Mouse (Mus musculus) midbrain, embryonic 12.5 days (tissue): Measurements from ENCODE around the gene Nasp. TPM values are rescaled to one million over a fixed set of nuclear protein-coding genes. Genes with fewer than 3 reads are reported as not detected.

Source experiments
- ATAC-seq: fragments of 200-750 bp; cut with Nextera tagmentation; 2 replicates; pipeline ENCODE4 v1.8.0; 2017; ENCODE audit warnings: low read depth, moderate TSS enrichment, moderate library complexity; ENCODE audit not compliant: low FRiP score
- H3K27ac ChIP-seq: fragments of 300-500 bp; sonication (generic); replicated peaks from 2 replicates; pipeline ENCODE4 v1.5.1; 2016; ENCODE audit warnings: mild to moderate bottlenecking
- H3K27me3 ChIP-seq: fragments of 300-500 bp; sonication (generic); 2 replicates; pipeline ENCODE4 v1.6.1; 2016; ENCODE audit warnings: mild to moderate bottlenecking
- H3K36me3 ChIP-seq: fragments of 300-500 bp; sonication (generic); 2 replicates; pipeline ENCODE4 v1.6.1; 2016
- H3K4me1 ChIP-seq: fragments of 300-500 bp; sonication (generic); 2 replicates; pipeline ENCODE4 v1.6.1; 2016
- H3K4me2 ChIP-seq: fragments of 300-500 bp; sonication (generic); replicated peaks from 2 replicates; pipeline ENCODE4 v1.6.1; 2016; ENCODE audit warnings: mild to moderate bottlenecking, moderate library complexity
- H3K4me3 ChIP-seq: fragments of 300-500 bp; sonication (generic); 2 replicates; pipeline ENCODE4 v1.5.1; 2016; ENCODE audit warnings: mild to moderate bottlenecking
- H3K9ac ChIP-seq: fragments of 300-500 bp; sonication (generic); replicated peaks from 2 replicates; pipeline ENCODE4 v1.6.1; 2016; ENCODE audit warnings: mild to moderate bottlenecking, moderate library complexity
- H3K9me3 ChIP-seq: fragments of 300-500 bp; sonication (generic); 2 replicates; pipeline ENCODE4 v1.6.1; 2016; ENCODE audit warnings: mild to moderate bottlenecking
- WGBS: fragments of 180-500 bp; shearing (Covaris S2); methylation state at CpG from one replicate; pipeline ENCODE4 v1.1.7; 2016; 5-methylcytosine and 5-hydroxymethylcytosine counted together
- polyA plus RNA-seq: library from polyadenylated mRNA; unstranded; fragments of >200 nt; fragmentation: Nextera tagmentation; extraction: Ambion mirVana; gene quantifications from 2 replicates; pipeline ENCODE4 v1.2.1, GENCODE M21; 2016

Nasp gene
- polyA plus RNA-seq, 1 experiment from 2014 or later, result 229 TPM

DNA sequence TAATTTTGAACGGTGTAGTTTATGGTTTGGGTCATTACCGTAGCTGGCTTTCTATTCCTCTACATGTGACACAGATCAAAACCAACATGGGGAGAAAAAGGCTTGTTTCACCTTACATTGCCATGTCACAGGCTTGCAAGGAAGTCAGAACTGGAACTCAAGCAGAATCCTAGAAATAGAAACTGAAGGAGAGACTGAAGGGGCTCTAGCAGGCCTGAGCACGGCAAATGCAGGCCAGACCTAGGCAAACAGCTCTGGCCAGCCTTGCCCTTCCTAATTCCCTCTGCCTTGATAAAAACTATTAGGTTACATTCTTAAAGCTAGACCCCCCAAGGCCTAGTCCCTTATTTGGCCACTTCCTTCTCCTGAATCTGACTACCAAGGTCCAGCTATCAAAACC lies 27.9 kb upstream of the Nasp start:
- Histone ChIP-seq H3K9ac (no peak overlapping the region), H3K4me2 (no peak overlapping the region), H3K27me3 (no peaks in the 10 kb centered on the region), H3K4me3 (no peak overlapping the region), H3K9me3 (no peaks in the 10 kb centered on the region), H3K27ac (no peak overlapping the region), H3K4me1 (peaks cover 3% of the 10 kb centered on the region; the same call in 1 of the 2 replicates), H3K36me3 (no peaks in the 10 kb centered on the region)
- WGBS, result 76% methylated on average over 3 of the region's 3 CpGs
- ATAC-seq, result no peak

DNA sequence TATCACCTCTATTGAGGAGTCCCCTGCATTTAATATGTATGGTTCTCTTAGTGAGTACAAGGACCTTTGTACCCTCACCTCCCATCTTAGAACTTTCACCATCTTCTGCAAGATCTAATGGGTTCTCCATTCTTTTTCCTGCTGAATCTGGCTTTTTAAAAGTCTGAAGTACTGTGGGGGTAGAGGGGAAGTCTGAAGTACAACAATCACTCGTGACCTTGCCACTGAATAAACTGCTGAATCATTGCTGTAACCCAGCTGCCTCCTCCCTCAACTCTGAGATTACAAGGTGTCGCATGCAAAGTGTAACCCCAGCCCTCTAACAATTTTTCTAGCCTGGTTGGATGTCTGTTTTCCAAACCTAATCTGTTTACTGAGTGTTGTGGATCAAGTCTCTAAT lies 27.4 kb upstream of the Nasp start:
- ATAC-seq, result no peak
- H3K4me2 ChIP-seq, result no peak overlapping the region
- 77% methylated on average over 2 of the region's 2 CpGs for WGBS

DNA sequence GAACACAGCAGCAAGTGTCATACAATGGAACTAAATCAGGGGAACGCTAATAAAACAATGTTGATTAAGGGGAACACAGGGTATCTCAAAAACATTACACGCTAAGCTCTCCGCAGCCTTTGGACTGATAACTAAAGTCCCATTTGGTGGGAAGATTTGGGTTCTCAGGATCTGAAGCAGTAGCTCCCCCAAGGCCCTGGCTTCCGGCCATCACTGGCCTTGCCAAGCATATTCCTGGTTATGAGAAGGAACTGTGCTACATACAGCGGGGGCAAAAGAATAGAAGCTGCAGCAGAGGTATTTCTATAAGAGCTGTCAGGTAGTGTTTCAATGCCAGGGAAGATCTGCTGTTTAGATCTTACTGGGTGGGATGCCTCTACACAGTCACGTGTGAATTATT lies 25.5 kb upstream of the Nasp start:
- no peaks in the 10 kb centered on the region for H3K9me3 ChIP-seq
- peaks cover 24% of the 10 kb centered on the region for H3K4me1 ChIP-seq
- ATAC-seq, result no peak
- no peak overlapping the region for H3K27ac ChIP-seq
- peaks cover 9% of the 10 kb centered on the region; the same call in 1 of the 2 replicates for H3K36me3 ChIP-seq
- 92% methylated on average over 6 of the region's 6 CpGs for WGBS
- no peak overlapping the region for H3K9ac ChIP-seq
- no peaks in the 10 kb centered on the region for H3K27me3 ChIP-seq
- H3K4me2 ChIP-seq, result no peak overlapping the region
- H3K4me3 ChIP-seq, result no peak overlapping the region

More for the DNA sequence above, 27.4 kb upstream of the Nasp start:
- Histone ChIP-seq H3K9me3 (no peaks in the 10 kb centered on the region), H3K4me3 (no peak overlapping the region), H3K27me3 (no peaks in the 10 kb centered on the region), H3K27ac (no peak overlapping the region), H3K9ac (no peak overlapping the region), H3K36me3 (no peaks in the 10 kb centered on the region), H3K4me1 (peaks cover 7% of the 10 kb centered on the region)

DNA sequence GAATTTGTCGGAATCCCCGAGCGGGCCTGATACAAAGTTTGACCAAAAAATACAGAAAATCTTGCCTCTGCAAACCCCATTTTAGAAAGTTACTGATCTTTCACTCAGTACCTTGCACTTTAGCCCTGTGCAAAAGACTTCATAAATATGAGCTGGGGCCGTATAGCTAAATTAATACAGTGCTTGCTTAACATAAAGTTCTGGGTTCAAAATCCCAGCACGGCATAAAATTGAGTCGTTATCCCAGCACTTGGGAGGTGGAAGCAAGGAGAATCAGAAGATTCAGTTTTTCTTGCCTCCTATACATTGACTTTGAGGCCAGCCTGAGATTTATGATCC lies 24.0 kb upstream of the Nasp start:
- 10% methylated on average over 6 of the region's 6 CpGs for WGBS

DNA sequence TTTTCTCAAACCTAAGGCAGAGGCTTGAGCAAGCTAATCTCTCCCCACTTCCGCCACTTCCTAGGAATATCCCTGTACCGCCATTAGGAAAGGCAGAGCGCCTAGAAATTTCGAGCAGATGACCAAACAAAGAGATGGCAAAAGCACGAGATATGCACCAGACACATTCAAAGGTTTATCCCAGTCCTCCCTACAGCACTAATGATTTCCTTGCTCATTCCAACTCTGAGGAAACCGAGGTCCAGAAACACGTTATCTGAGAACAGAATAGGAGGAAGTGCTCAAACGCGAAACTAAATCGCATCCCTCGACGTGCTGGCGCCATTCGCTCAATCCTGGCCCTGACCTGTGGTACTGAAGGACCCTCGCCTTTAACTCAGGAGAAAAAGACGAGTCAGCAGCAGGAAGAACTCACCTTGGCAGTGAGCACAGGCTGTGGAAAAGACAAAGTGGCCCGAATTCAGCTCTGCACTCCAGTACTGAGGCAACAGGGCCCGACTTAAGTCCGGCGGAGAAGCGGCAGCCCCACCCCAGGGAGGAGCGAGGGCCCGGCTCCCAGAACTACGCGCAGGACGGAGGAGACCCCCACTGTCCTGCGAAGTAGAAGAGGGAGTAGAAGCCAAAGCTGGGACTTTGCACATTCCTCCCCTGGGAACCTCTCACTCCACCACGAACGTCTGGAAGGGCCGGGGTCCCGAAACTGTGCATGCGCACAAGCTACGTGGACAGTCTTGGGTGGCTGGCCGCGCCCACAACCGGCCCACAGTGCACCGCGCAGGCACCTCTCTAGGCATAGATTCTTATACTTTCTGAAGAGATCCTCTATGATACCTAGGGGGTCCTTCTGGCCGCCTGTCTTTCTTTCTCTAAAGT lies 23.4 kb upstream of the Nasp start, which contains the start of gene Akr1a1:
Gene Akr1a1 (minus strand): TSS at position 757 of the 873 bp plus-strand sequence.
- ATAC-seq, result peak; percentile 99
- H3K9ac ChIP-seq, result peak within 1 kb of the TSS; percentile 96
- peak within 1 kb of the TSS; percentile 79 for H3K27ac ChIP-seq
- WGBS, result under 1% methylated on average over 39 of the region's 39 CpGs
- H3K9me3 ChIP-seq, result no peaks in the 10 kb centered on the region
- peaks cover 19% of the 10 kb centered on the region for H3K36me3 ChIP-seq
- H3K27me3 ChIP-seq, result no peaks in the 10 kb centered on the region
- peak within 1 kb of the TSS; percentile 91 for H3K4me3 ChIP-seq
- peaks cover 36% of the 10 kb centered on the region for H3K4me1 ChIP-seq
- peak within 1 kb of the TSS; percentile 81 for H3K4me2 ChIP-seq

More for the DNA sequence above, 24.0 kb upstream of the Nasp start:
- Histone ChIP-seq H3K4me1 (peaks cover 36% of the 10 kb centered on the region), H3K4me2 (peak overlapping the region; percentile 81), H3K36me3 (peaks cover 19% of the 10 kb centered on the region), H3K27ac (no peak overlapping the region), H3K27me3 (no peaks in the 10 kb centered on the region), H3K4me3 (peak overlapping the region; percentile 91), H3K9ac (peak overlapping the region; percentile 62), H3K9me3 (no peaks in the 10 kb centered on the region)
- no peak; the same call in 1 of the 2 replicates for ATAC-seq

DNA sequence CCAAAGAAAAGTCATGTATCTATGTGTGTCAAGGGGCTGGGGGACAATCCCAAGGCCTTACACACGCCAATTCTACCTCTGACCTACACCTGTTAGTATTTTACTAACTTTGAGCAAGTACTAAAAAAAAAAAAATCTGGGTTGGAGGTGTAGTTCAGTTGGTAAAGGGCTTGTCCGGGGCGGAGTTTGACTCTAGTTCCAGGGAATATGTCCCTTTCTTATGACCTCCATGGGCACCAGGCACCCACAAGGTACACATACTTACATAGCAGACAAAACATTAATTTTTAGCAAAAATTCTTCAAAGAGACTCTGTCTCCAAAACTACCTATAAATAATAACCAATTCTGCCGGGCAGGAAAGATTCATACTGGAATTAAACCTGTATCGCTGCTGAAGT lies 22.6 kb upstream of the Nasp start:
- Histone ChIP-seq H3K27me3 (no peaks in the 10 kb centered on the region), H3K4me2 (peak overlapping the region; percentile 81), H3K9ac (peak overlapping the region; percentile 96), H3K27ac (peak overlapping the region; percentile 79), H3K9me3 (no peaks in the 10 kb centered on the region), H3K4me1 (peaks cover 36% of the 10 kb centered on the region), H3K4me3 (peak overlapping the region; percentile 91), H3K36me3 (peaks cover 25% of the 10 kb centered on the region)
- ATAC-seq, result no peak
- WGBS, result 45% methylated on average over 5 of the region's 5 CpGs

DNA sequence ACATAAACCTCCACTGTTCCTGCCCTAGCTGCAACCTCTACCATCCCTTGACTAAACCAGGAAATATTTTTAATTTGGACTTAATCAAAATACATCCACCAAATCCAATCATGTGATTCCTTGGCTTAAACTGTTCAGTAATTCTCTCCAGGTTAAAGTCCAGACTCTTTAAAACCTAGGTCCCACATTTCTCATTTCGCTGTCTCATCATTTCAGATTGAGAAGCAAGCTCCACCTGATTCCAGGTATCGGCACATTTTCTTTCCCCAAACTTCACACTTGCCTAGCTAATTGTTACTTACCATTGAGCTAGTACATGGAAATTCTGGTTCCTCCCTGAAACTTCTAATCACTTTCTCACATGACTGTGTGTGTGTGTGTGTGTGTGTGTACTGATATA lies 21.7 kb upstream of the Nasp start:
- Histone ChIP-seq H3K36me3 (peaks cover 26% of the 10 kb centered on the region), H3K4me1 (peaks cover 39% of the 10 kb centered on the region), H3K9ac (no peak overlapping the region), H3K9me3 (no peaks in the 10 kb centered on the region), H3K4me3 (peak overlapping the region; percentile 91; the same call in 1 of the 2 replicates), H3K27me3 (no peaks in the 10 kb centered on the region), H3K4me2 (peak overlapping the region; percentile 81), H3K27ac (no peak overlapping the region)
- WGBS, result 96% methylated on average over 2 of the region's 2 CpGs
- no peak for ATAC-seq

DNA sequence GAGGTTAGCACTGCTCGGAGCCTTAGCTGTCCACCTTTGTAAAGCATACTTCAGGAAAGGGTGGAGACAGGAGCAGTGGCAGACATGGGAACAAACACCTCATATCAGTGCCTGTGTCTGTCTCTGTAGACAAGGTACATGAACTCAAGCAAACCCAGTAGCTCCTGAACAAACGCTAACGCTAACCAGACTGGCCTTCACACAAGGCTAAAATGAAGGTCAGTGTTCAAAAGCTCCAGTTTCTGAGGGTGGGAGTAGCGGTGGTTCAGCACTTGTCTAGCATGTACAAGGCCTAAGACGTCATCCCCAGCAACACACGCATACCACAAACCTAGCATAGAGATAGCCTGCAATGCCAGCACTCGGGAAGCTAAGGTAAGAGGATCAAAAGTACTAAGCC lies 17.9 kb upstream of the Nasp start:
- Histone ChIP-seq H3K36me3 (peaks cover 55% of the 10 kb centered on the region), H3K4me1 (peaks cover 35% of the 10 kb centered on the region)

DNA sequence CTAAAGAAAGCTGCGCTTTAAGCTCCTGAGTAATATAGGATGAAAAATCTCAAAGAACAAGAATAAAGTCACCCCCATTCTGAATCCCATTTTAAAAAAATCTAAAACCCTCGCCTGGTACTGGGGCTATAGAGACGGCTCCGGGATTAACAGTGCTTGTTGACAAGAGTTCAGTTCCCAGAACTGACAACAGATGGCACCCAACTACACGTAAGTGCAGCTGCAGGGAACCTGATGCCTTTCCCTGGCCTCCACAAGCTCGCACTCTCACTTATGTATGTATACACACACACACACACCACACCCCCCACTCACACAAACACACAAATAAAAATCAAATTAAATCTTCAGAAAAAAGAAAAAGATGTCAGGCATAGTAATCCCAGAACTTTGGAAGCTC lies 16.6 kb upstream of the Nasp start:
- no peak overlapping the region for H3K4me2 ChIP-seq
- 68% methylated on average over 6 of the region's 6 CpGs for WGBS
- no peaks in the 10 kb centered on the region for H3K27me3 ChIP-seq
- no peaks in the 10 kb centered on the region for H3K9me3 ChIP-seq
- no peak for ATAC-seq
- H3K4me1 ChIP-seq, result peaks cover 24% of the 10 kb centered on the region
- H3K9ac ChIP-seq, result no peak overlapping the region
- H3K4me3 ChIP-seq, result no peak overlapping the region
- H3K27ac ChIP-seq, result no peak overlapping the region
- peaks cover 67% of the 10 kb centered on the region for H3K36me3 ChIP-seq

More for the DNA sequence above, 17.9 kb upstream of the Nasp start:
- H3K4me2 ChIP-seq, result no peak overlapping the region
- H3K4me3 ChIP-seq, result no peak overlapping the region
- H3K9ac ChIP-seq, result no peak overlapping the region
- ATAC-seq, result no peak
- H3K9me3 ChIP-seq, result no peaks in the 10 kb centered on the region
- WGBS, result 92% methylated on average over 7 of the region's 7 CpGs
- no peaks in the 10 kb centered on the region for H3K27me3 ChIP-seq
- H3K27ac ChIP-seq, result no peak overlapping the region

DNA sequence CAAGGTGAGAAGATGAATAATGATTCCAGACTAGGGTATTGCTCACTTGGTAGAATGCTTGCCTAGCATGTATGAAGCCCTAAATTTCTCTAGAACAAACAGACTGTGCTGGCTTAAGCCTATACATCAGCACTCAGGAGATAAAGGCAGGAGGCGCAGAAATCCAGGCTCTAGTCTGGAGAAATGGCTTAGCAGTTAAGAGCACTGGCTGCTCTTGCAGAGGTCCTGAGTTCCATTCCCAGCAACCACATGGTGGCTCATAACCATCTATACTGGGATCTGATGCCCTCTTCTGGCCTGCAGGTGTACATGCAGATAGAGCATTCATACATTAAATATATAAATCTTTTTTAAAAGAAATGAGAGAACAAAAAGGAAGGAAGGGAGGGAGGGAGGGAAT lies 14.3 kb upstream of the Nasp start:
- 100% methylated on average over 1 of the region's 1 CpGs for WGBS
- Histone ChIP-seq H3K4me3 (no peak overlapping the region), H3K4me1 (0 out of 2 replicates have a peak, but pooled peaks cover 4% of the 10 kb centered on the region), H3K4me2 (no peak overlapping the region), H3K27ac (no peak overlapping the region), H3K36me3 (peaks cover 69% of the 10 kb centered on the region), H3K9me3 (no peaks in the 10 kb centered on the region), H3K27me3 (no peaks in the 10 kb centered on the region), H3K9ac (no peak overlapping the region)
- ATAC-seq, result no peak

DNA sequence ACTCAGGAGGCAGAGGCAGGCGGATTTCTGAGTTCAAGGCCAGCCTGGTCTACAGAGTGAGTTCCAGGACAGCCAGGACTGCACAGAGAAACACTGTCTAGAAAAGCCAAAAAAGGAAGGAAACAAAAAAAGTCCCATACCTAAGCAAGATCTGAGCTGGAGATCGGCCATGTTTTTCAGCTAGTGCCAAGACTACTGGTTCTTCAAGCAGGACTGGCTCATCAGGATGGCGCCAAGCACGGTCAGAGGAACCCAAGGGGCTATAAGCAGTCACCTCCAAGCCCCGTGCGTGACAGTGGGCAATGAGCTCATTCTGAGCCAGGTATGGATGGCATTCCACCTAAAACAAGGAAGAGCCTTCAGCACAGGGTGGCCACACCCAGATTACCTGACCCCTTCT lies 11.1 kb upstream of the Nasp start:
- Histone ChIP-seq H3K27me3 (no peaks in the 10 kb centered on the region), H3K9ac (no peak overlapping the region), H3K4me3 (no peak overlapping the region), H3K9me3 (no peaks in the 10 kb centered on the region), H3K4me1 (no peaks in the 10 kb centered on the region), H3K36me3 (peaks cover 92% of the 10 kb centered on the region), H3K27ac (no peak overlapping the region), H3K4me2 (no peak overlapping the region)
- WGBS, result over 99% methylated on average over 6 of the region's 6 CpGs
- no peak for ATAC-seq

DNA sequence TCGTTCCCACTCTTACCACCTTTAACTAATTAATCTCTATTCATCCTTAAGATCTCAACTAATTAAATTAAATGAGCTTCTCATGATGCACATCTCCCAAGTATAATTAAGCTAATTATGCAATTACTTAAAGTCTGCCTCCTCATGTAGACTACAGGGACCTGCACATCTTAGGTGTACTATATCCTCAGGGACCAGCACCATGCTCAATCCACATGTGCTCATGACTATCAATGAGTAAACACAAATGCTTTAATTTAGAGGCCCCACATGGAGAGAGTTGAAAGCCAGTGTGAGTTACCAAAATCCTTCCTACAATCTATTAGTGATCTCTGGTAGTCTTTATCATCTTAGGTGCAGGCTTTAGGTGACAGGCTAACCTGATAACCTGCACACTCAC lies 7.5 kb upstream of the Nasp start:
- Histone ChIP-seq H3K9ac (no peak overlapping the region), H3K4me2 (no peak overlapping the region), H3K27ac (no peak overlapping the region), H3K9me3 (no peaks in the 10 kb centered on the region), H3K4me3 (no peak overlapping the region), H3K36me3 (peaks cover 68% of the 10 kb centered on the region), H3K4me1 (no peaks in the 10 kb centered on the region), H3K27me3 (no peaks in the 10 kb centered on the region)
- 98% methylated on average over 1 of the region's 1 CpGs for WGBS
- ATAC-seq, result no peak
